Comparison of ENCODE assay signal across 9 mouse cellular contexts in genomic region chr4:76403219-76403618, GRCm38 (mm10).
"Had no signal": no experiment of that assay in that cellular context is flagged by ENCODE, and none has a peak within 500 bp of the region (broad histone marks: within the 10 kb centered on the region; RNA-seq: fewer than 3 reads in every experiment).

No protein-coding gene starts in this region.

- DNase-seq: kidney, postnatal 25 days; lung, adult 2 months; lung, postnatal 4 days; midbrain, embryonic 14.5 days; right cerebral cortex, postnatal 4 days; spleen, adult 18-20 months; thymus, adult 2 months; thymus, postnatal 25 days had no signal

- ATAC-seq: lung, postnatal 0 days had no signal
